Mouse (Mus musculus) kidney, adult 11 months (tissue): ENCODE results near the gene Ube2l6.
"Not testable (repeated sequence)": the region's sequence is repeated elsewhere in the genome, so short reads cannot be mapped to it uniquely, and the experiment has no call there.

Experiments
- DNase-seq: peaks from one replicate; pipeline ENCODE4 v3.0.0; 2022

The Ube2l6 gene

DNA sequence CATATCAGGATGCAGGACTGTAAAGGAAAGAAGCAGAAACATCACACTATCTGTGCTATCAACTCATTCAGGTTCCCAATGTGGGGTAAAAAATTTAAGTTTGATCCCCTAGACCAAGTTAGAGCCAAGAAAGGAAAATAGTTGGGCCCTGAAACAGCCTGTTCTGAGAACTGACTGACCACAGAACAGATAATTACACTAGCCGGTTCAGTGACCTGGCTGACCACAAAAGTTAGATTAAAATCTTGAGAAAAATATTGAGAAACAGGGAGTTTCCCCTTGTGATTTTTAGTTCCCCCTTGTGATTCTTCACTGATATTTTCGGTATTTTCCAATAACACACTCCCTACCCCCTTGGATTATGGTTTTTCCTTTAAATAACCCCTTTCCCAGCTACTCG lies 4.8 kb upstream of the Ube2l6 start:
- no peak for DNase-seq

DNA sequence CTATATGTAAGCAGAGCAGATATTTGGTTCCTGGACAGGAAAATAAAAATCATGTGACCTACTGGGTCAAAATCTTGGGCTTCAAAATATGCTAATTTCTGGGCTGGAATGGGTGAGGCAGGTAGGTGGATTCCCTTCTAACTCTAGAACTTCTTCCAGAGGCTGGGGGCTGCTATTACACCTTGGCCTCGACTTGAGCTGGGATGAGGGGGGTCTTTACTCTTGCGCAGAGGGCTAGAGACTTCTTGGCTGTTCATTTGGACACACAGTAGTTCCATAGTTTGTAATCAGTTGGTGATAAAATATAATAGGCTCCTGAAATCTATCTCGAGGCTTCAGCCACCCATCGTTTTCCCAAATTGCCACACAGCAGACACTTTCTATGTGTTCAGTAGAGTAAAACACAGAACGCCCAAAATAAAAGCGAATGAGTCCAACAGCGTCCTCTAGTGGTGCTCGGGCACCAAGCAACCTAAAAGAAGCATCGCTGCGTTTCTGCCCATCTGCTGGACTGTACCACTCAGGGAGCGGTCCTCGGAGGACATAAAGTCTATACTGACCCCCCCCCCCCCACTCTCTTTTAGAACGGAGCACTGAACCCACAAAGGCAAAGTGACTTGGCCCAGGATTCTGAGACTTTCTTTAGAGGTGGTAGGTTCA lies 665 bp upstream of the Ube2l6 start:
- peak; percentile 63 for DNase-seq

DNA sequence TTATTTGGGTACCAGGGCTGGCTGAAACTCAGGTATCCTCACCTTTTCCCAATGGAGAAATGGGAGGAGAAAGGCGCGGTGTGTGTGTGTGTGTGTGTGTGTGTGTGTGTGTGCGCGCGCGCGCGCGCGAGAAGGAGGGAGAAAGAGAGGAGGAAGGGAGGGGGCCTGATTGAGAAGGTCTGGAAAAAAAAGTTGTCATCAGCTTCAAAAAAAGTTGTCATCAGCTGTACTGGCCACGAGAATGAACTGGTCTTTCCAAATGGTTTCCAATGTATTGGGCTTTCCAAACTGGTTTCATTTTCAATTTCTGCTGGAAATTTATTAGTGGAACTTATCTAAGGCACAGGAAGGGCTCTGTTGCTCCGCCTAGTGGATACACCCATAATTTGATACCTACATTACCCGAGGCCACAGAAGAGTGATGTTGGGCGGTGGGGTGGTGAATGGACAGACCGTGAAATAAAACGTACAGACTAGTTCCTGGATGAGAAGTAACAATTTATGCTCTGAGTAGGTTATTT lies 473 bp downstream of the Ube2l6 start:
- peak; percentile 70 for DNase-seq

DNA sequence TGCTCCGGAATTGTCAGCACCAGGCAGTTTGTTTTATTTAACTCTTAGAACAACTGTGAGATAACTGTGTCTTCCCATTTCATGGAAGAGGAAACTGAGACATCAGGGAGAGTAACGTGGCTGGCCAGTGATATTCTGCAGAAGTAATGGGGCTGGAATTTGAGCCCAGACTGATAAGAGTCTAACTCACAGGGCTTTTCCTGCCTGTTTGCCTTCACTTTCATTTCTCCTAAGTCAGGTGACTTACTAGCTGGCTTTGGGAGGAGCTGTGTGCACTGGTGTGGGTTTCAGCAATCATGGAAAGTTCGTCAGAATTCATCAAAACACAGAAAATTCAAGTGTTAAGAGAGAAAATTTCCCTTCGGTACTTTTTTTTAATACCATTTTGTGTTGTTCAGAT lies 1.7 kb downstream of the Ube2l6 start:
- no peak for DNase-seq

DNA sequence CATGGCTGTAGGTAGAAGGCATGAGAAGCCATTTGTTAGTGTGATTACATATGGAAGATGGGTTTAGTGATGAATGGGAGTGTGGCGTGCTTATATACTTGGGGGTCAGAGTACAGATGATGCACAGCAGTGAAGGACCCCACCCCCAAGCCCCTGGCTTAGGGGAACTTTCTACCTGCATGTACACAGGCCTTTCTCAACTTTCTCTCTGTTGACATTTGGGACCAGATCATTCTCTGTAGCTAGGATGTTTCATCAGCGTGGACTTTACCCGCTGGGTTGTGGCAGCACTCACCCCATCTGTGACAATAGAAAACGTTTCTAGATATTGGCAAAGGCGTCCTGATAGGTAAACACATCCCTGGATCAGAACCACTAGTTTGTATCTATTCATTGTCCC lies 2.6 kb downstream of the Ube2l6 start:
- not testable (repeated sequence) for DNase-seq

DNA sequence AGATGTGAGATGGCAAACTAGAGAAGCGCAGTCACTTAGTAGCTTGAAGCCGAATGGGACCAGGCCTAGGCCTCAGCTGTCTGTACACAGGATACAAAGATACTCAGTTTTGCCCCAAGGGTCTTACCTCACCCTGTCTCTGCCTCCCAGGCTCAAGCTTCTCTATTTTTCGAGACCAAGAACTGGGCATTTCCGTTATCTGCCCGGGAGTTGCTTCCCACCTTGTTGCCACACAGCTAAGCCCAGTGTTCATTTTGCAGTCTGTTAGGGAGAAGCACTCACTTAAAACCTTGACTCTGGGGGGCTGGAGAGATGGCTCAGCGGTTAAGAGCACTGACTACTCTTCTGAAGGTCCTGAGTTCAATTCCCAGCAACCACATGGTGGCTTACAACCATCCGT lies 5.3 kb downstream of the Ube2l6 start:
- no peak for DNase-seq

DNA sequence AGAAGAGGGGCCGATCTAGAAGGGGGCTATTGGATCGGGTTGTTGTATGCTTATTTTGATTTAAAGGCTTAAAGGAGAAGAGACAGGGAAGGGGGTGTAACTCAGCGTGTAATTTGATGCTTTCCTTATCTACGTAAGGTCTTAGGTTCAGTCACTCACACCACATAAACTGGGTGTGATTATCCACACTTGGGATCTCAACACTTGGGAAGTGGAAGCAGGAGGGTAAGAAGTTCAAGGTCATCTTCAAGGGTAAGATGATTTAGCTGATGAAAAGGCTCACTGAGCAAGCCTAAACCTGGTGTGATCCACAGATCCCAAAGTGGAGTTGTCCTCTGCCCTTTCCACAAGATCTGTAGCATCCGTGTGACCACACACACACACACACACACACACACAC lies 7.9 kb downstream of the Ube2l6 start:
- DNase-seq = no peak

DNA sequence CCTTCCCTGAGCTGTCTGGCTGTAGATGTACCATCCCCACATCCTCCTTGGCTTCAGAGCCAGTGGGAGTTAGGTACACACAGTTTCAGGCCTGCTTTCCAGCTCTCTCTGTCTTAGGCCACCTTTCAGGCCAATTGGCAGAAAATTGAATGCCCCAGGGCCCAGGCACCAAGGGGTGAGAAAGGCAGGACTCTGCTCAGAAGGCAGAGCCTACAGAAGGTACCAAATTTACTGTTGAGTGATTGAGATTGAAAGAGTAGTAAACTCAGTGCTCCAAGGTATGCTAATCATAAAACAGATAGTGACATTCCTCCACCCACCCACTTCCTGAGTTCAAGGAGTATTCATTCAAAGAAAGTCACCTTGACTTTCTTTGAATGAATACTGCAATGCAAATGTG lies 10.7 kb downstream of the Ube2l6 start:
- DNase-seq = no peak

DNA sequence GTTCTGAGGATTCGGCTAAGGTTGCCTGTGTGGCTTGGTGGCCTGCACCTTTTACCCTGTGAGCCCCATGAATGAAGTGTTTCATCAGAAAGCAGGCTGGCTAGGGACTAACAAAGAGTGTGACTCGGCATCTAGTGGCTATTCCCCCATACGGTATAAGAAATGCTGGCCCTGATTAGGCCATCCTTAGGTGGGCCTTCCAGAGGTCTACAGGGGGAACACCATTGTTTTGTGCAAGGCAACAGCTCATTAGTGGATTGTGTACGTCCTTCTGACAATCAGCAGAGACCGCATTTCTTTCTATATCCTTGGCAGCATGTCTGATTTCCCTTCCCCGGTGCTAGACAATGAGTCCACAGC lies 11.9 kb downstream of the Ube2l6 start:
- DNase-seq = no peak

DNA sequence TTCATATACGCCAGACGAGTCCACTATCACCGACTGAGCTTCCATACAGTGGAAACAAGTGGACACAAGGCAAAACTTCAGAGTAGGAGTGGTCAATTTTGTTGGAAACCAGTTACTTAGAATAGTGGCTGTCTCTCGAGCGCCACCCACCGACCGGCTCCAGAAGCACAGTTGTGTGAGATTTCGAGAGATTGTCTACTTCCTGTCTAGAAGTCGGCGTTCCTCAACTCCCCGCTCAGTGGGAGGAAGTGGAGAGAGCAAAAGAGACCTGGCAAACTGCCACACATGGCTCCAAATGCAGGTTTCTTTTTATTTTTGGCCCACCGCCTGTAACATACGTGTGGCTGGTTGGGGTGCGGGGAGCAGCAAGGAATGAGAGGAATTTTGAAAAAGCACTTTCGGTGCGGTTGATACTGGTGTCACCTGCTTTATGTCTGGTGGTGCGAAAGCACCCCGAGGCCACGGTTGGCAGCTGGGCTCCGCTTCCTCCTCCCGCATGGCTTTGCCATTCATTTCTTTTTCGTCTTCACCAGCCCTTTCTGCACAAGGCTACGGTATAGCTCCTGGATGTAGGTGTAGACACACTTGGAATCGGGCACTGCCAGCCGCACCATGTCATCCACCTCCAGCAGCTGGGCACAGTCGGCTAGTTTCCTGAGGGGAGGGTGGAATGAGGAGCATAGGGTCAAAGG lies 12.4 kb downstream of the Ube2l6 start:
- peak; percentile 88 for DNase-seq

DNA sequence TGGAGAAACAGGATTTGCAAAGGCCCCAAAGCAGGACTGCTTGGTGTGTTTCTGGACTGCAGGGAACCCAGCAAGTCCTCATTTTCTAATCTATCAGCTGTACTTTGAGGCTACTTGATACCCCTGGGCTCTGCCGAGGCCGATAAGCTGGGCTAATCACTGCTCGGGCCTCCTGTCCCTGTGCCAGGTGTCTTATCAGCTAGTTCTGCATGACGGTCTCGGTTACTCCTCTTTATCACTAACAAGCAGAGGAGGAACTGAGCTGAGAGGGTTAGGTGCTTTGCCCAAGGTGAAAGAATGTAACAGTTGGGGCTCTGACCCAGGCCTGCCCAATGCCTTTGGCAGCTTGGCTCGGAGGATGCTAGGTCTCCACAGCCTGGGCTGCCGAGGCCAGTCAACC lies 13.3 kb downstream of the Ube2l6 start:
- no peak for DNase-seq

DNA sequence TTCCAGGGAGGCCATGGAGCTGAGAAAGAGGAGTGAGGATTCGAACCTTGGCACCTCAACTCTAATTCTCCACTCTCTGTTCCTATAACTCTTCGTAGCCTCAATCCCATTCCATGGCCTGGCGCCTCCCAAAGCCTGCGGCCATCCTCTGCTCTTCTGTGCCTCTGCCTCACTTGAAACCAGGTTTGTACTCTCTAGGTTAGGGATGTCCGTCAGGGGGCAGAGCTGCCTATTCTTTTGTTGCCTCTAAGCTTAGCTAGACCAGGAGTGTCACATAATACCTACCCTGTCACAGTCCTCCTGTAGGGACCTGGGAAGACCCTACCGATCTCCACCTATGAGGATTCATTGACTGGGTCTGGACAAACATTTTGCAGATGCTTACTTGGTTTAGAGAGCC lies 14.0 kb downstream of the Ube2l6 start:
- no peak for DNase-seq

DNA sequence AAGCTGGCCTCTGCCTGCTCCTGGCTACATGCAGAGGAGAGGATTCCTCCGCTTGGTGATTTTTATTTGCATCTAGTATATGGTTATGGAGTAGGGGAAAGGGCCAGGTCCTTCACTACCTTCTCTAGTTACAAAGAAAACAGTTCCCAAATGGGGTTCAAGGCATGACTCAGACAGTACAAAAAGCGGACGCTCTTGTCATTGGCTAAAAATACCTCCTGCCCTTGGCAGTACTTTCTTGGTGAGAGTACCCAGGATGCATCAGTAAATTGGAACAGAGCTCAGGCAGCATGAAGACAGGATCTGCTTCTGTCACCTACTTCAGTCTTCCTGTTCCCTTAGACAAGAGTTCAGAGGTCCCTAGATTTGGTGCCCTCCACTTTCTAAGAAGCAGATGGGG lies 21.2 kb downstream of the Ube2l6 start:
- DNase-seq = no peak

DNA sequence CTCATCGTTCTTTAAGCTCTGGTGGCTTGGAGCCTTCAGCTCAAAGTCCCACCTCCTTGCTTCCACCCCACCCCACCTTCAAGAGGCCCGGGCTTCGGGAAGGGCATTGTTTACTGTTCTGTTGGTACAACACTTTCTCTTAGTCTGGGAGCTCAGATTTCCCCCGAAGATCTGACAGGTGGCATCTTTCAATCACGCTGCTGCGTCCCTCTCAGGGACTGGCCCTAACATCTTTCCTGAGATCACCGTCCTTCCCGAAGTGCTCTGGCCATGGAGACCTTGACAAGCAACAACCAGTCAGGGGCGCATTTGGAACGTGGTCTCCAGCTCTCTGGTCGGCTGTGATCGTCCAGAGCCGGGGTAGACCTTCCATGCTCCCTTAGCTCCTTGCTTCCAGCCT lies 23.9 kb downstream of the Ube2l6 start, which contains the start of gene Smtnl1:
Smtnl1 (minus strand) TSS at position 101 of the 400 bp plus-strand sequence.
- DNase-seq = no peak

DNA sequence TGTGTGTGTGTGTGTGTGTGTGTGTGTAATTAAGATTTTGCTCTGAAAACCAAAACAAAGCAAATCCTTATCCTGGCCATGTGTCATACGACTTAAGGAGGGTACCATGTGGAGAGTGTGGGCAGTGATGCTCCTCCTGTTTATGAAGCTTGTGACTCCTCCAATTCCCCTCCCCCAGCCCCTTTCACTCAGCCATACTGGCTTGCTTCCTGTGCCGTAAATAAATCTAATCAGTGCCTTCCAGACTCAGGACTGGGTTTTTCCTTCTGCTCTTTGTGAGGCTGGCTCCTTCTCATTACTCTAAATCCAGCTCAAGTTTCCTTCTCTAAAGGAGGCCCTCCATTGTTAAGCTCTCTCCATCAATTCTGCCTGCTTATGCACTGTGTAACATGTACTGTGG lies 24.6 kb downstream of the Ube2l6 start:
- no peak for DNase-seq

DNA sequence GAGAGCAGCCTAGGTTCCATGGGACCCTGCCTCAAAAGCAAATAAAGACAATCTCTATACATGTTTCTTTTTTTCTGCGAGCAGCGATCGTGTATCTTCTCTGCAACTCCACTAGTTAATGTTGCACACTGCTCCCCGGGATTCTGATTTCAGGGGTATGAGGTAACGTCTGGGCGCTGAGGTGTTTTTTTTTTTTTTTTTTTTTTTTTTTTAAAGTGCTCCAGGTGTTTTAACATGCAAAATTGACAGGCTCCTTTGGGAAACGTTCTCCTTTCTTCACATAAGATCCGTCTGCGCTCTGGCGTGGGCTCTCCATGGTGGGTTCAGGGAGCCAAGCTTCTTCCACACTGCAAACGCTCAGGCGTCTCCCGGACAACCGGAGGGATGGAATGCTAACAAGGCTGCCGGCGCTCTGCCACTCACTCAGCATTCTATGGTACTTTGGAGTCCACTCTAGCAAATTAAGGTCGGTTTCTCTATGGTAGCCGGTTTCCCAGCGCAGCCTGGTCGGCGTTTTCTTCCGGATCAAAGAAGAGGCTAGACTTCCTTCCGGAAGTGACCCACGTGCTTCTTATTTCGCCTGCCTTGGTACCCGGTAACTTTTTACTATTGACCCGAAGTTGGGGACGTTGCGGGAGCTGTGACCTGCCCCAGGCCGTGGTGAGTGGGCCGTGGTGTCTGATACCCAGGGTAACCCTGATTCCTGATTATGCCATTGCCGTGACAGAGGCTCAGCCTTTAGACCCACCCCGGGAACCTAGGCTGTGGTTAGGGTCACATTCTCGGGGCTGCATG lies 28.1 kb downstream of the Ube2l6 start, which contains the start of gene Timm10:
Timm10 (plus strand) TSS at position 510 of the 795 bp plus-strand sequence.
- DNase-seq = peak; percentile 93

DNA sequence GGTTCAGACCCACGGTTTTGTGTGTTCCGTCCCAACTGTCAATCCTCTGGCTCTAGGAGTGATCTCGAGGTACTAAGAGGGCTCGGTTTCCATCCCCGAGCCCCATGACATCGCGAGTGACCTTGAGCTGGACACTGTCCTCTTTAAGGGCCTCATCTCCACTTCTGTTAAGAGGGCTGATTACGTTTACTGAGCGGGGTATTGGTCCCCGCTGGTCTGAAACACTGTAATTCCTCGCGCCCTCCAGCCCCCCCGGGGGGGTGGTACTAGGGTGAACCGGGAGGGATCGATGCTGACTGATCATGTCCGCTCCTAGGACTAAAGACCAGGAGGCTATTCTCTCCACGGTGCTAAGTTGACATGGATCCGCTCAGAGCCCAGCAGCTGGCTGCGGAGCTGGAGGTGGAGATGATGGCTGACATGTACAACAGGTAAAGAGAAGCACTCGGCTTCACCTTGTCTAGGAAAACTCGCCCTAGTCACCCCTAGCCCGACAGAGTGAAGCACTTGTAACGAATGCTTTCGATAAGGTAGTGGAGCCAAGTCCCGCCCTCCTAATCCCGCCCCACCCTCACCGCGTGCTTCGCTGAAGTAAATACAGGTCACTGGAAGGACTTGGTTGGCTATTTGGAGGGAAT lies 28.8 kb downstream of the Ube2l6 start:
- peak; percentile 35 for DNase-seq

DNA sequence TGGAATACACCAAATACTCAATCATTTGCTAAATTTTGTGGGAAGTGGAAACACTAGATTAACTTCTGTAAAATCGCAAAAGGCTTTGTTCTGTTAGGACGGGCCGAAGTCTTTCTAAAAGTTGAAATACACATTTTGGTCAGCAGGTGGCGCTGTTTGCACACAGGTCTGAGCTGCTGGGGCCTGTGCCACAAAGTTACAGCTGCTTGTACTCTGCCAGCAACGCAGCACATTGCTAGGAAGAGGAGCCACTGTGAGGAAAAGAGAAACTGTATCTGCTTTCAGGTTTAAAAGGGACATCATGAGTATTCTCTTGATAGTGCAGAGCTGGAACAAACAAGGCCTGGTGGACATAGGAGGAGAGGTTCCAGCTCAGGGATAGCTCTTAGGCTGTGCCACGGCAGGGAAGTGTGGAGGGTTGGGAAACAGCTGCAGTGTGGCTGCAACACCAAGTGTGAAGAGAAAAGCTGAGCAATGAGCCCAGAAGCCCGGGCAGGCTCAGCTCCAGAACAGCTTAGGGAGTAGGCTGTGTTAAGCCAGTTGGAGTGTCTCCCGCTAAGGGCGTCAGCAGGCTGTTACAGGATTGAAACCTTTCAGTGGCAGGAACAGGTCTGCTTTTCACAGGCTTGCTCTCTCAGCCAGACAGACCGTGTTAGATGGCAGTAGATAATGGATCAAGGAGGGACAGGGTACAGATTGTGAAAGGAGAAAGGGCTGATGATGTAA lies 33.2 kb downstream of the Ube2l6 start:
- peak; percentile 71 for DNase-seq

DNA sequence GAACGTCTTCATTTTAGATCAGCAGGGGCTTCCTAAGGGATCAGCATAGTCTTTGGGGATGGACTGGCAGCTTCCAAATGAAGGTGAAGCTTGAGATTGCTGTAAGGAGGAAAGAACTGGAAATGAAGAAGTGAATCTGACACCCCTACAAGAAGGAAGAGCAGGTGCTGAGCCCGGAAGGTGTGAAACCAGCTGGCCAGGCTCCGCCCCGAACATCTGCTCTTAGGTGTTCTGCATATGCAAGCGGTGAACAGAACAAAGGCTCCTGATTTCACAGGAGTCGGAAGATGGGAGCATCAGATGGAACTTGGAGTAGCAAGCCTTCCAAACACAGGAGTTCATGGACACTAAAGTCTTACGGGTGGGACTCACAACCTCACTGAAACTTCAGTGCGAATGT lies 38.5 kb downstream of the Ube2l6 start:
- DNase-seq = no peak

DNA sequence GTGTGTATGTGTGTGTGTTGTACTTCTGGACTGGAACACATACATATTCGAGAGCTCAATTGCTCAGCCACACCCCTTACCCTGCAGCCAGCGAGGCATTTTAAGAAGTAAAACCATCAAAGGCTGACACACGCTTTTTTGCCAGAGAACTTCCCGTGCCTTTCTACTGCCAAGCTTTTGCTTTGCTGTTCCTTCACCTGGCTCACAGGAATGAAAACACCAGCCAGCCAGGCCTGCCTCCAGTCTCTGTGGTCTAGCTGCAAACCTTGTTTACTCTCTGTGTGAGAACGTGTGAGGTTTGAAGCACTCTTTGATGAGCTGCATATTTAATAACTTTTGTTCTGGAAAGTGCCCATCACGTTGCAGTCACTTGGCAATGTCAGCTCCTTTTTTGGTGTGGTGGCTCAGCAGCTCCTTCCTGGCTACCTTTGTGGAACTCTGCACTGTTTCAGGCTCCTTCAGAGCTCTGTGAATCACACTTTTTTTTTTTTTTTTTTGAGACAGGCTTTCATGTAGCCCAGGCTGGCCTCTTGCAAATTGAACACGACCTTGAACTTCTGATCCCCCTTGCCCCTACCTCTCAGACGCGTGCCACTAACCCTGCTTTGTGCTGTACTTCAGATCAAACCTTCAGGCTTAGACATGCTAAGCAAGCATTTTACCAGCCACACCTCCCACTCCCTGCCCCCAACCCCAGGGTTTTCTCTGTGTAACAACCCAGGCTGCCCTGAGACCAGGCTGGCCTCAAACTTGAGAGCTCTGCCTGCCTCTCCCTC lies 39.4 kb downstream of the Ube2l6 start:
- DNase-seq = no peak

DNA sequence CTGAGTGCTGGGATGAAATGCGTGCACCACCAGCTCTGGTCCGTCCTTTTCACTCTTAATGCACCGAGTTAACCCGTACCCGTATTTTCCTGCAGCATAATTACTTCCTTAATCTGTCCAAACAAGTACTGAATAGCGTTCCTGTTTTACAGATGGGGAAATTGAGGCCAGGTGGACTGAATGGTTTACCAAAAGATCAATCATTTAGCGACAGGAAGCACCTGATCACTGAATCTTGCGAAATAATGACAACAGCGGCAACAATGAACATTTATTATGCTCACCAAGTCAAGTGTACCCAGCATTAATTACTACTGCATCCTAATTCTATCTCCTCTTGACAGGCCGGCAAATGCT lies 39.9 kb downstream of the Ube2l6 start, which contains the start of gene Slc43a1:
Slc43a1 (plus strand) TSS at position 258 of the 357 bp plus-strand sequence.
- DNase-seq = no peak
